Mouse (Mus musculus) thymus, postnatal 14 days (tissue): Measurements from ENCODE around the gene Gemin5.
"Not testable (repeated sequence)": the region's sequence is repeated elsewhere in the genome, so short reads cannot be mapped to it uniquely, and the experiment has no call there.

ENCODE experiments used
- DNase-seq: peaks from one replicate; pipeline ENCODE4 v3.0.0; 2021

The Gemin5 gene

GRCm38 (mm10) chr11:58168167-58168915 lies at the start of gene Gemin5:
Gemin5 (minus strand) TSS chr11:58168539.
- DNase-seq, result peak; percentile 90

GRCm38 (mm10) chr11:58216823-58217222 lies 48.5 kb upstream of the Gemin5 start:
- DNase-seq, result no peak

DNA sequence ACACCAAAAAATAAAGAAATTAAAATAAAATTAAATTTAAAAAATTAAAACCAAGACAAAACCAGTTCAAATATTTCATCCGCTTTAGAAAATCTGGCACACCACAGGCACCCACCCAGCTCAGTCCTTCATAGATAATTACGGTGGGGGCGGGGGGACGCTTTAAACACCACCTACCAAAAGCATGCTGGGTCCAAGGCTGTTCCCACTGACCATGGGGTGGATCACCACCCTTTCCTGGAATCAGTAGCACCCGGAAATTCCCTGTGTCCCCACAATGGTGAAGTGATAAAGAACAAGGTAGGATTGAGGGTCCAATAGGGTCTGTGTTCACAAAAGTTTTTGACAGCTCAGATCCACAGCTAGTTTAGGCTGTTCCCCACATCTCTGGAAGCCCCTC lies 47.5 kb upstream of the Gemin5 start:
- no peak for DNase-seq

- not testable (repeated sequence) for DNase-seq
Measured at GRCm38 (mm10) chr11:58215049-58215430, 46.7 kb upstream of the Gemin5 start.

GRCm38 (mm10) chr11:58214391-58215048 lies 46.2 kb upstream of the Gemin5 start:
- peak; percentile 90 for DNase-seq

DNA sequence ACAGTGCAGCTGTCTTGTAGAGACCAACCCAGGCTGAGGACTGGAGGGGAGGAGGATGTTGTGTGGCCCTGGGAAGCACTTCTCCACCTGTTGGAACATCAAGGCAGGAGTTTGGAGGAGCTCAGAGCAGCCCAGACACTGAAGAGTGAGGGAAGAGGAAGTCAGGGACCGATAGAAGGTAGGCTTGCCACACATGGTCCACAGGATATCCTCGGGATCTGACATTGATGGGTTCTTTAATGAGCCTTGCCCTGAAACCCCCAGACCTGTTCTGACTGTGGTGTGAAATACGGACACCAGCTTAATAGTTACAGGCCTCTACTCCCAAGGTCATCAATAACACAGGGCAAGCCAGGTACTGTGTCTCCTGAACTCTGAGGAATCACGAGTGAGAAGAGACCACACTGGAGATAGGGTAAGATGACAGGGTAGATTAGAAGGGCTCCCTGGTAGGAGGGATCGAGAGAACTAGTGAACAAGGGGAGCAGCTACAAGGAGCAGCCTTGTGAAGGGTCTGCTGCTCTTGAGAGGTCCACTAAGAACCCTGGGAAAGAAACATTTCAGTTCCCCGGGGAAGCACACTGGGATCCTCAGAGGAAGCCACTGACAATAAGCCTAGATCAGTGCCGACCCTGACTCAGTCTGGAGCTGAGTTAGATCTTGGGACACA lies 45.5 kb upstream of the Gemin5 start:
- DNase-seq, result no peak

- DNase-seq, result no peak
Measured at GRCm38 (mm10) chr11:58211682-58212067, 43.3 kb upstream of the Gemin5 start.

- DNase-seq, result peak; percentile 39
Measured at GRCm38 (mm10) chr11:58211062-58211681, 42.8 kb upstream of the Gemin5 start.

- DNase-seq, result peak; percentile 58
Measured at GRCm38 (mm10) chr11:58210321-58210886, 42.1 kb upstream of the Gemin5 start.

DNA sequence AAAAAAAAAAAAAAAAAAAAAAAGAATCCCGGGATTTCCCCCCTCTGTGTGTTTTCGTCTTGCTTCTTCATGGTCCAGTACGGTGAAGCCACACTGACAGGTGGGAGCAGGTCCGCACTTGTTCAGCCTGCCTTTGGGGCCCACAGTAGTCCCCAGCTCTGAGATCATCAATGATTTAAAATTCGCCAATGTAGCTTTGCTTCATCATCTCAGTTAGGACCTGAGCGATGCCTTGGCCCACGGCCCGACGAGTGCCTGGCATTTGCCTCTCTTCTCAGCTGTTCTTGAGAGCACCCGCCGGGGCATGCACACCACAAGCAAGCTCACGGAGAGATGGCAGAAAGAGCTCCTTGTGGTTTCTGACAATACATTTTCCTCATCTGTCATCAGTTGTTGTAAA lies 32.7 kb upstream of the Gemin5 start:
- peak; percentile 66 for DNase-seq

GRCm38 (mm10) chr11:58200226-58200625 lies 31.9 kb upstream of the Gemin5 start:
- peak; percentile 55 for DNase-seq

DNA sequence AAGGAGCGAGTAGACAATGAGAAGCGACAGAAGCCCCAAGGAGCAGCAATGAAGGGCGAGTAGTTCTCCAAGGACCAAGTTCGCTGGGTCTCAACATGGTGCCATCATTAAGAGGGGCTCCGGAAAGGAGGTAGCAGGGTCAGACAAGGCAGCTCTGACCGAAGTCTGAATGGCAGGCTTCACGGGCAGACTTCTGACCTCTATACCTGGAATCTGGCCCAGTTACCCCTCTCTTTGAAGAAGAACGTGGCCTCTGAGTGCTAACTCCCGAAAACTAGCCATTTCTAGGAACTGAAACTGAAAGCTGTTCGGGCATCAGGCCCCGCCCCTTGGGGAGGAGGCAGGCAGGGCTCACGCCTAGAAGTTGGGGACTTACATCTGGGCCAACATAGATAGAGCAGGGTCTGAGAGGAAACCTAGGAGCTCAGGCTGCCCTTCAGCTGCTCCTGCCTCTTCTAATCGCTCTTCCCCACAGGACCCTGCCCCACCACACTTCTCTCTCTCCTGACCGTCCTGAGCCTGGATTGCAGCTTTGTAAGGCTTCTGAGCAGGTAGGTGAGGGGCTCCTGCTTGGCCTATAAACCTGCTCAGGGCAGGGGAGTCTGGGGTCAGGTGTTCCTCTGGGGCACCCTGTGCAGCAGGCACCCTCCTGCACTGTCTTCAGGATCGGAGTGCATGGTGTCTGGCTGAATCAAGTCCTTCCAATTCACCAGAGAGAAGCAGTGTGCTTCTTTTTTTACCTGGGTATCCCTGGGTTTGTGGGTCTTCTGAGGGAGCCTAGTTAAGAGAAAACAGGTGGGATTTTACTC lies 31.1 kb upstream of the Gemin5 start, which contains the start of the genes Igtp and Irgm2:
Igtp (plus strand) TSS at position 328 of the 809 bp plus-strand sequence.
Irgm2 (plus strand) TSS at position 390 of the 809 bp plus-strand sequence.
- peak; percentile 89 for DNase-seq

DNA sequence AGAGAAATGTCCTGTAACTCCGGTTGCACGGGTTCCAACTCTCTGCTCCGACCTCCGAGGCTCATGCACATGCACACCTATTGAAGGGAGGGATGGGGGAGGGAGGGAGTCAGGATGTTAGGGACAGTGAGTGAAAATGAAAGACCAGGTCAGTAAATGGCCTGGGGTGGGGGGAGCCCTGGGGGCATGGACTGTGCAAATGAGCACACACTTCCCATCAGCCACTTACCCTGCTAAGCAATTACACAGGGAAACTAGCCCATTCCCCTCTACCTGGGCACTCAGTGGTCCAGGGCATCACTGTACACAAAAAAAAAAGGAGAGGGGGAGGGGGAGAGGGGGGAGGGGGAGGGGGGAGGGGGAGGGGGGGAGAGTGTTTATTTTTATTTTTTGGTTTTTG lies 30.3 kb upstream of the Gemin5 start:
- DNase-seq, result peak; percentile 23

GRCm38 (mm10) chr11:58193860-58194520 lies 25.7 kb upstream of the Gemin5 start:
- DNase-seq, result no peak

DNA sequence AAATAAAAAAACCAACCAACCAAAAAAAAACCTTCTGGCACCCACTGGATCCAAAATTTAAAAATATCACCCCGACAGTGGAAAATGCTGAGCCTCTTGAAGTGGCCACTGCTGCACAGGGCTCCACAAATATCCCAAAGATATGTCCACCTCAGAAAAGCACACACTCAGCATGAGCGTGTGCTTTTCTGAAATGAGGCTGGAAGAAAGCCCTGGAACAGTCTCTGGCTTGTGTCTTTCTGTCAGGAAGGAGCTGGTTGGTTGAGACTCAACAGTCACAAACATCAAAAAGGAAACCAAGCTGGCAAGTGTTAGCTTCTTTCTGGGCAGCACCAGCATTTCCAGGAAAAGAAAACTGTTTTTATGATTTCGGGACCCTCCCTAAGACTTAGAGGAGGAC lies 25.0 kb upstream of the Gemin5 start:
- no peak for DNase-seq

GRCm38 (mm10) chr11:58189675-58190074 lies 21.3 kb upstream of the Gemin5 start:
- DNase-seq, result no peak

DNA sequence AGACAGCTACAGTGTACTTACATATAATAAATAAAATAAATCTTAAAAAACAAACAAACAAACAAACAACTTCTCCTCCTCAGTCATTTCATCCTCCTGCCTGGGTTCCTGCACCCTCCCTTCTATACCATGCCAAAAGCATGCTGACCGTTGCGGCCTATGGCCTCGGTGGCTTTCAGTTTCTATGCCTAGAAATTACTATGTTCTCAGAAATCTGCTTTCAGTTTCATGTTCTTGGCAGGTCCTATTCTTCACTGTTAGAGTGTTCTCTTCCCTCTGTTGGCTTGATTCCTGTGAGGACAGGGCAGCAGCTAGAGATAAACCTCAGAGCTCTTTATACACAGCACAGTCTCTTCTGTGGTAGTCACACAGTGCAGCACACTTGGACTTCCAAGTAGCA lies 15.2 kb upstream of the Gemin5 start:
- no peak for DNase-seq

- DNase-seq, result no peak
Measured at GRCm38 (mm10) chr11:58180756-58181155, 12.4 kb upstream of the Gemin5 start.

- DNase-seq, result peak; percentile 49
Measured at GRCm38 (mm10) chr11:58179986-58180385, 11.6 kb upstream of the Gemin5 start.

DNA sequence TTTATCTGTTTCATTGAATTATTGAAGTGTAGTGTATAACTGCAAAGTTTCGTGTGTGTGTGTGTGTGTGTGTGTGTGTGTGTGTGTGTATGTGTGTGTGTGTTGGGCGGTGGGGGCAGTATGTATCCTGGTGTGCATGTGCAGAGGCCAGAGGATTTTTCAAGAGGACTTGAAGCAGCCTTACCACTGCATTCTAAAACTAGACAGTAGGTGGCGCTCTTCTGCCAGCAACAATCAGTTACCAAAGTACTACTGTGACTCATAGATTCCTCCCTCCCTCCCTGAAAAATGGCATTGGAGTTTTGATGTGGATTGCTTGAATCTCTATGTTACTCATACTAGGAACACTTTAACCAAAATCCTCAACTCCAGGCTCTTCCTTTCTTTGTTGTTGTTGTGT lies 11.2 kb upstream of the Gemin5 start:
- DNase-seq, result peak; percentile 82

DNA sequence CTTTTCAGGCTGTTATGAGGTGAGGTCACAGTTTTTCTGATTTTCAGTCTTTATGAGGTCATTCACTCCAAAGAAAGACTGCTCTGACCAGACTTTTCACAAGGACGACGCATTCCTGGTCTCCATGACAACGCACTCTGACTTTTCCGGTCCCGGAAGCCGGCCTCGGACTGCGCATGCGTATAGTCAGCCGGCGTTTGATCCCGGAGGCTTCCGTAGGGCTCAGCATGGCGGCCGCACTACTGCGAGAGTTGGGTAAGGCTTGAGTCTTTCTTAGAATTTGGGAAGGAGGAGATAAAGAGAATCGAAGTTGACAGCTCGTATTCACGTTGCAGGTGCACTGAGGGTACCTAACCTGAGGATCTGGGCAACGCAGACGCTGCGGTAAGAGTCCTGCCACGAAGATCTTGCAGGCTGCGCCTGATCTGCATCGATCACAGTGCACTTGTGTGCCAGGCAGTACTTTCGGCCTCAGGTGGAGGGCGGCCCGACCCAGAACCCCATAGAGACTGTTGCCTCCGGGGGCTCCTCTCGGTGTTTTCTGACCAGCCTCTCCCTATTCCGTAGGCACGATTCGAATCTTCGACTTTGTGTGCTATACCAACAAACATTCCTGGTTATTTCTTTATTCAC lies 3.2 kb upstream of the Gemin5 start, which contains the start of gene Mrpl22:
Mrpl22 (plus strand) TSS at position 203 of the 633 bp plus-strand sequence.
- peak; percentile 96 for DNase-seq
